Mouse (Mus musculus) bone marrow macrophage, adult 2 months (primary cell): ENCODE data around the gene Rhou.

ENCODE experiments used
- CTCF ChIP-seq: IDR thresholded peaks from 2 replicates; pipeline ENCODE4 v1.5.1; 2012; ENCODE audit warnings: low read depth, mild to moderate bottlenecking, low read length, moderate library complexity
- POLR2A ChIP-seq: IDR thresholded peaks from 2 replicates; pipeline ENCODE4 v1.6.1; 2012; ENCODE audit warnings: mild to moderate bottlenecking, low read depth, low read length, borderline replicate concordance

- TF ChIP-seq CTCF (no peak), POLR2A (no peak)
Measured at GRCm38 (mm10) chr8:123707137-123707536, 53.4 kb downstream of the Rhou start.
